Mouse (Mus musculus) ES-E14 (cell line): ENCODE results near the gene Ppfia1. TPM values are rescaled to one million over a fixed set of nuclear protein-coding genes. Genes with fewer than 3 reads are reported as not detected.

Experiments
- DNase-seq: peaks from one replicate; pipeline ENCODE4 v3.0.0-alpha.2; 2013; ENCODE audit warnings: low read depth, low spot score
- H3K27ac ChIP-seq: 2 replicates; pipeline ENCODE4 v1.5.1; 2012; ENCODE audit warnings: low read depth, mild to moderate bottlenecking, low read length, moderate library complexity, mixed read lengths; ENCODE audit not compliant: poor library complexity, insufficient read depth, severe bottlenecking
- H3K36me3 ChIP-seq: 2 replicates; pipeline ENCODE4 v1.6.1; 2012; ENCODE audit warnings: mild to moderate bottlenecking, low read length, moderate library complexity, mixed read lengths; ENCODE audit not compliant: control insufficient read depth, poor library complexity, insufficient read depth, severe bottlenecking
- H3K4me1 ChIP-seq, 2 experiments: fragments of 150-350 bp in 1 of 2; sonication (generic) in 1 of 2; 2 replicates each; pipeline ENCODE4 v1.6.1; 2012; ENCODE audit warnings: low read length in 2 of 2, mild to moderate bottlenecking in 1 of 2, mixed read lengths in 1 of 2; ENCODE audit not compliant: control insufficient read depth in 2 of 2, insufficient read depth in 2 of 2, poor library complexity in 1 of 2
- H3K4me3 ChIP-seq, 2 experiments: fragments of 150-350 bp in 1 of 2; sonication (generic) in 1 of 2; 2 replicates each; pipeline ENCODE4 v1.5.1; 2012; ENCODE audit warnings: low read length in 2 of 2, low read depth in 1 of 2, mild to moderate bottlenecking in 1 of 2, mixed read lengths in 1 of 2; ENCODE audit not compliant: insufficient read depth in 1 of 2, poor library complexity in 1 of 2, severe bottlenecking in 1 of 2
- H3K9ac ChIP-seq: 2 replicates; pipeline ENCODE4 v1.6.1; 2012; ENCODE audit warnings: low read depth, mild to moderate bottlenecking, low read length, mixed read lengths; ENCODE audit not compliant: poor library complexity, insufficient read depth, severe bottlenecking
- H3K9me3 ChIP-seq: fragments of 150-350 bp; sonication (generic); 2 replicates; pipeline ENCODE4 v1.6.1; 2012; ENCODE audit warnings: low read depth, mild to moderate bottlenecking, low read length; ENCODE audit not compliant: control insufficient read depth, insufficient read depth
- CHD2 ChIP-seq: IDR thresholded peaks from 2 replicates; pipeline ENCODE4 v1.6.1; 2014; ENCODE audit warnings: mild to moderate bottlenecking, low read depth, low read length, inconsistent platforms
- HCFC1 ChIP-seq: IDR thresholded peaks from 2 replicates; pipeline ENCODE4 v1.6.1; 2012; ENCODE audit warnings: low read length, inconsistent platforms, borderline replicate concordance; ENCODE audit not compliant: insufficient read depth
- MAFK ChIP-seq: IDR thresholded peaks from 2 replicates; pipeline ENCODE4 v1.6.1; 2014; ENCODE audit warnings: mild to moderate bottlenecking, low read depth, low read length, inconsistent platforms; ENCODE audit not compliant: insufficient read depth
- ZC3H11A ChIP-seq: IDR thresholded peaks from 2 replicates; pipeline ENCODE4 v1.6.1; 2012; ENCODE audit warnings: low read depth, mild to moderate bottlenecking, inconsistent platforms, low read length, borderline replicate concordance
- ZNF384 ChIP-seq: IDR thresholded peaks from 2 replicates; pipeline ENCODE4 v1.6.1; 2012; ENCODE audit warnings: low read depth, low read length, inconsistent platforms
- in situ Hi-C, 2 experiments: fragments of 600-800 bp; cut with MboI; formaldehyde crosslinking; loops; one replicate each; pipeline ENCODE4 v1.15.1; 2025; ENCODE audit warnings: low sequenced_read_pairs in 2 of 2, inconsistent platforms in 1 of 2; ENCODE audit not compliant: unreplicated experiment in 2 of 2
- total RNA-seq: library from RNA; depleted of rRNA; stranded (reverse); fragments of 300-350 nt; gene quantifications from 2 replicates; pipeline ENCODE4 v1.2.3, GENCODE M21; 2012; rRNA removed

The Ppfia1 gene
- total RNA-seq: 55.1 and 55.7 TPM in 2 replicates

- in situ Hi-C loops: no loop called here
- Histone ChIP-seq H3K4me1 (peaks cover 2 to 5% of the 10 kb centered on the region in 2 experiments; a peak in 3 of 4 replicates), H3K9me3 (no peaks in the 10 kb centered on the region), H3K9ac (peak within 1 kb of the TSS; percentile 92), H3K4me3 (peak within 1 kb of the TSS; percentile 92 to 97), H3K27ac (no peak within 1 kb of the TSS), H3K36me3 (peaks cover 11% of the 10 kb centered on the region; the same call in 1 of the 2 replicates)
- TF ChIP-seq MAFK (no peak), HCFC1 (no peak)
- DNase-seq: peak; percentile 89
These were observed at the start of gene Ppfia1 for GRCm38 (mm10) chr7:144553237-144554122. Gene Ppfia1 (minus strand): TSS chr7:144553729.

GRCm38 (mm10) chr7:144600333-144600900, 46.9 kb upstream of the Ppfia1 start:
- Histone ChIP-seq H3K36me3 (no peaks in the 10 kb centered on the region), H3K9me3 (no peaks in the 10 kb centered on the region), H3K9ac (no peak overlapping the region), H3K27ac (no peak overlapping the region), H3K4me3 (no peak overlapping the region), H3K4me1 (no peaks in the 10 kb centered on the region)
- no peak for TF ChIP-seq ZC3H11A
- no peak for TF ChIP-seq CHD2
- TF ChIP-seq HCFC1: no peak
- TF ChIP-seq ZNF384: no peak
- no peak for TF ChIP-seq MAFK
- in situ Hi-C loops: no loop called here
- DNase-seq: no peak

DNA sequence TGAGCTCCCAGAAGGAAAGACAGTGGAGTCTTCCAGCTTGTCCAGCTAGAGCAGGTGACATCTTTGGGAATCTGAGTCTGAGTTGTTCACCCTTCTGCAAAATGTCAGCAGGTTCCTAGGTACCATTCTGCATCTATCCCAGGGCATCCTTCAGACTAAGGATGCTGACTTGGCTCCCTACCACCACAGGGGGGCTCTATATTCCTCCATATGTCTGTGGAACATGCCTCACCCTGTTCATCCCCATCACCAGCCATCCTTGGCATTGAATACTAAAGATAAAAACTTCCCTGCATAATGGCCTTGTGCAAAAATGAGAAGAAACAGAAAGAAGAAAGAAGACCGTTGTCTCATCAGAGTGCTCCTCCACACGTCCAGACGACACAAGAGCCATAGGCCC, 36.0 kb upstream of the Ppfia1 start:
- no peak overlapping the region for H3K9ac ChIP-seq
- DNase-seq: no peak
- TF ChIP-seq ZNF384 (no peak), CHD2 (no peak), HCFC1 (no peak)
- no peak overlapping the region for H3K27ac ChIP-seq
- no peaks in the 10 kb centered on the region for H3K36me3 ChIP-seq
- no peak overlapping the region for H3K4me3 ChIP-seq
- in situ Hi-C loops: loop anchor here (5.0 to 25.0 kb wide), 3 partner anchors 183 to 323 kb away; partner anchors contain the start of gene LTO1 (in 1 of the 2)
- H3K9me3 ChIP-seq: no peaks in the 10 kb centered on the region
- no peaks in the 10 kb centered on the region for H3K4me1 ChIP-seq

GRCm38 (mm10) chr7:144587291-144587690, 33.8 kb upstream of the Ppfia1 start:
- Histone ChIP-seq H3K36me3 (no peaks in the 10 kb centered on the region), H3K4me1 (no peaks in the 10 kb centered on the region), H3K9ac (no peak overlapping the region), H3K9me3 (no peaks in the 10 kb centered on the region), H3K4me3 (no peak overlapping the region), H3K27ac (no peak overlapping the region)
- in situ Hi-C loops: loop anchor here (5.0 to 25.0 kb wide), 3 partner anchors 185 to 325 kb away; partner anchors contain the start of gene LTO1 (in 1 of the 2)
- peak; percentile 26 for DNase-seq
- TF ChIP-seq ZC3H11A: peak; percentile 51; the same call in 1 of the 2 replicates
- TF ChIP-seq CHD2: no peak

- H3K4me3 ChIP-seq: no peak overlapping the region
- peak; percentile 52 for DNase-seq
- in situ Hi-C loops: loop anchor here (5.0 to 25.0 kb wide), 3 partner anchors 187 to 327 kb away; partner anchors contain the start of gene LTO1 (in 1 of the 2)
- TF ChIP-seq CHD2 (no peak), ZC3H11A (peak; percentile 97)
- no peaks in the 10 kb centered on the region for H3K36me3 ChIP-seq
- H3K9me3 ChIP-seq: no peaks in the 10 kb centered on the region
- no peak overlapping the region for H3K9ac ChIP-seq
- H3K27ac ChIP-seq: no peak overlapping the region
- H3K4me1 ChIP-seq: no peaks in the 10 kb centered on the region
These were observed 32.1 kb upstream of the Ppfia1 start for GRCm38 (mm10) chr7:144585648-144586047.
